ENCODE assay signal across 8 mouse cellular contexts in the genomic region with DNA sequence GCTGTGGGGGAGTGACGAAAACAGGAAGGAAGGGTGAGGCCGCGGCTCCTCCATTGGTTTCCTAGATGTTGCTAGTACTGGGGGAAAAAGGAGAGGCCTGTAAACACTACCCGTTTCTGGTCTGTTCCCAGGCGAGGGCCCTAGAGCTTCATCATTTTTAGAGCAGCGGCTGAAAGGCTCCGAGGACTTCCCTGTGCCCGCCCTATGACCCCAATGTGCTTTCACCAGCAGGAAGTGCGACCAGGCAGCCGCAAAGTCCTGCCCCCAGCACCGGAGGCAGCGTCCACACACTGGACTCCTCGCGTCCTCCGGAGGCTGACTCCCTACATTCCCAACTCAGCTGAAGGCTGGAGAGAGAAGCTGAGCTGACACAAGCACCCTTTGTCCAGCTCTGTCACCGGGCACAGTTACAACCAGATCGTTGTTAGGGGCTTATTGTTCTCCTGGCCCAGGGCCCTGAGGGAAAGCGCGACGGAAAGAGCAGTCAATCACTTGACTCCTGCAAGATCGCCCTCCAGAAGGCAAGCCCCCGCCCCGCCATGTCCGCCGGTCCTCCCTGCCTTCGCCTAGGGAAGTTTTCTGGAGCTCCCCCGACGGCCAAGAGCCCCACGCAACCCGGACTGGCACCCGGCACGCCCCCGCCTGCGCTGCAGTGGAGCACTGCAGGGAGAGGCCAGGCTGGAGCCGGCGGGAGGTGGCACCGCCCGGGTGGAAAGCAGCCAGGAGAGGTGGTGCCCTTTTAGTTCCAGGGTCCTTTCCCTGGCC. TPM values are rescaled to one million over a fixed set of nuclear protein-coding genes. Genes with fewer than 3 reads are reported as not detected.
A peak's percentile ranks its signal among the peaks of the same experiment; 100 is the strongest.
DNase-seq lines count a peak whose midpoint lies in the region; ATAC-seq and TF ChIP-seq lines count a peak whose summit lies in the region.

No protein-coding gene starts in this region.

- H3K27ac ChIP-seq in neural tube, embryonic 12.5 days, result peak overlapping the region; percentile 64

- H3K4me1 ChIP-seq in lung, adult 2 months (ENCODE audit: control insufficient read depth, insufficient read depth, low read length), result peaks cover 9% of the 10 kb centered on the region
- peaks cover 36% of the 10 kb centered on the region for H3K4me1 ChIP-seq in neural tube, embryonic 12.5 days

- TF ChIP-seq POLR2A in lung, adult 2 months (IDR thresholded peaks at IDR 0.05; ENCODE audit: borderline replicate concordance, extremely low read depth, low read depth, low read length), result peak; percentile 91; the same call in 1 of the 2 replicates

- 1% methylated on average over 38 of the region's 38 CpGs for WGBS in lung, adult 2 months
- 3% methylated on average over 38 of the region's 38 CpGs for WGBS in neural tube, embryonic 12.5 days

- TF ChIP-seq CTCF in lung, adult 2 months (IDR thresholded peaks at IDR 0.05; ENCODE audit: insufficient read depth, low read length), result no peak

- no peaks in the 10 kb centered on the region for H3K36me3 ChIP-seq in neural tube, embryonic 12.5 days

- peak overlapping the region; percentile 66 for H3K4me2 ChIP-seq in neural tube, embryonic 12.5 days (replicated peaks)

- H3K9me3 ChIP-seq in neural tube, embryonic 12.5 days, result no peaks in the 10 kb centered on the region

- H3K4me3 ChIP-seq in lung, adult 2 months (replicated peaks; ENCODE audit: extremely low read depth, low read depth, low read length), result peak overlapping the region; percentile 58
- H3K4me3 ChIP-seq in neural tube, embryonic 12.5 days, result peak overlapping the region; percentile 31

- ATAC-seq in neural tube, embryonic 12.5 days (ENCODE audit: low FRiP score, low read depth), result peak; percentile 60

- peak overlapping the region; percentile 39 for H3K9ac ChIP-seq in neural tube, embryonic 12.5 days

- peaks cover 44% of the 10 kb centered on the region for H3K27me3 ChIP-seq in neural tube, embryonic 12.5 days (replicated peaks)

- DNase-seq in cerebellum, postnatal 10 days, result peak; percentile 55 to 57
- DNase-seq in cerebellum, adult 9-11 months, result no peak
- peak; percentile 82 for DNase-seq in embryo, embryonic 10.5 days (ENCODE audit: low spot score)
- peak; percentile 80 to 92 for DNase-seq in heart, adult 18-20 months
- peak; percentile 87 for DNase-seq in kidney, adult 18-20 months
- peak; percentile 72 for DNase-seq in lung, adult 2 months
- peak; percentile 57 for DNase-seq in thymus, postnatal 0 days (ENCODE audit: low spot score)

RNA-seq across cellular contexts. Expression of a gene that starts 2.3 kb away (rescaled TPM):
- total RNA-seq in heart, adult 18-20 months (2021), result 1 to 10 TPM; 4.6 to 5.6 TPM
- polyA plus RNA-seq in lung, adult 2 months (2012; rRNA removed), result 12.0 and 12.8 TPM in 2 replicates
- polyA plus RNA-seq in neural tube, embryonic 12.5 days (2016; fragmentation: Nextera tagmentation; extraction: Ambion mirVana), result 1.0 and 1.4 TPM in 2 replicates
- 37.5 and 41.1 TPM in 2 replicates for polyA plus RNA-seq in thymus, postnatal 0 days (2015; fragmentation: Nextera tagmentation; extraction: Ambion mirVana)

RNA-seq across cellular contexts. Expression of a gene that starts 2.4 kb away (rescaled TPM):
- total RNA-seq in heart, adult 18-20 months (2021), result 10 to 100 TPM; 11.6 to 16.4 TPM
- 55.7 and 56.0 TPM in 2 replicates for polyA plus RNA-seq in lung, adult 2 months (2012; rRNA removed)
- polyA plus RNA-seq in neural tube, embryonic 12.5 days (2016; fragmentation: Nextera tagmentation; extraction: Ambion mirVana), result 11.2 and 11.5 TPM in 2 replicates
- 46.7 and 58.9 TPM in 2 replicates for polyA plus RNA-seq in thymus, postnatal 0 days (2015; fragmentation: Nextera tagmentation; extraction: Ambion mirVana)

RNA-seq across cellular contexts. Expression of a gene that starts 17.8 kb away (rescaled TPM):
- not detected for total RNA-seq in heart, adult 18-20 months (2021)
- polyA plus RNA-seq in lung, adult 2 months (2012; rRNA removed), result 0.18 and 0.33 TPM in 2 replicates
- polyA plus RNA-seq in neural tube, embryonic 12.5 days (2016; fragmentation: Nextera tagmentation; extraction: Ambion mirVana), result 0.42 TPM in 1 of 2 replicates, not detected in the other
- 0.21 and 0.55 TPM in 2 replicates for polyA plus RNA-seq in thymus, postnatal 0 days (2015; fragmentation: Nextera tagmentation; extraction: Ambion mirVana)

RNA-seq across cellular contexts. Expression of a gene that starts 29.9 kb away (rescaled TPM):
- 1 to 10 TPM in 1 of 2 experiments, under 1 TPM in 1; 0.87 to 1.4 TPM for total RNA-seq in heart, adult 18-20 months (2021)
- 0.06 TPM in 1 of 2 replicates, not detected in the other for polyA plus RNA-seq in lung, adult 2 months (2012; rRNA removed)
- 0.70 TPM in 1 of 2 replicates, not detected in the other for polyA plus RNA-seq in neural tube, embryonic 12.5 days (2016; fragmentation: Nextera tagmentation; extraction: Ambion mirVana)
- 0.13 and 0.48 TPM in 2 replicates for polyA plus RNA-seq in thymus, postnatal 0 days (2015; fragmentation: Nextera tagmentation; extraction: Ambion mirVana)

RNA-seq across cellular contexts. Expression of a gene that starts 29.9 kb away (rescaled TPM):
- total RNA-seq in heart, adult 18-20 months (2021), result 100 to 1,000 TPM; 112 TPM
- polyA plus RNA-seq in lung, adult 2 months (2012; rRNA removed), result 180 and 191 TPM in 2 replicates
- 19.0 and 19.4 TPM in 2 replicates for polyA plus RNA-seq in neural tube, embryonic 12.5 days (2016; fragmentation: Nextera tagmentation; extraction: Ambion mirVana)
- polyA plus RNA-seq in thymus, postnatal 0 days (2015; fragmentation: Nextera tagmentation; extraction: Ambion mirVana), result 100.0 and 116 TPM in 2 replicates
